Mouse (Mus musculus): ENCODE results near the gene Slc4a5.
A peak's percentile ranks its signal among the peaks of the same experiment; 100 is the strongest.

- TF ChIP-seq CTCF (IDR thresholded peaks at IDR 0.05; ENCODE audit: extremely low read depth, insufficient read depth, low read length) (peak; percentile 32), POLR2A (IDR thresholded peaks at IDR 0.05; ENCODE audit: extremely low read depth, insufficient read depth, low read length) (no peak)
Observed at GRCm38 (mm10) chr6:83265253-83265652, 45.6 kb downstream of the Slc4a5 start.
